Mouse (Mus musculus): Measurements from ENCODE around the gene Tmcc3. TPM values are rescaled to one million over a fixed set of nuclear protein-coding genes. Genes with fewer than 3 reads are reported as not detected.

The Tmcc3 gene
- polyA plus RNA-seq, 1 experiment from 2014 or later: 20.8 TPM

DNA sequence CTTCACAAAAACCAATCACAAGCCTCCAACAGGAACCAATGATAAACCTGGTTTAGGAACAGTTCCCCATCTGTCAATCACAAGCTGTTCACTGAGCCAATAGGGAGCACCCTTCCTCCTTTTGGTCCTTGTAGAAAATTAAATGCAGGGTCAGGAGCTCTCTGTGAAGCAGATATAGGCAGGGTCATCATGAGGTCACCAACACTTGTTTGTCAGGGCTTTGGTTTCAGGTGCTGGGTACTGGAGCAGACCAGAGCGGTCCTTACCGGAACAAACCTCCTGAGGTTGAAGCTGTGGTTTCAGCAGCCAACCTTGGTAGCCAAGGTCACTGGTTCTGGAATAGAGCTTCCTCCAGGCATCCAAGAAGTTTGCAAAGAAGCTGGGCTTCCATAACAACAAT lies 12.4 kb upstream of the Tmcc3 start:
- H3K4me1 ChIP-seq (replicated peaks; ENCODE audit: control insufficient read depth, insufficient read depth): no peaks in the 10 kb centered on the region
- H3K9ac ChIP-seq (ENCODE audit: low read length): no peak overlapping the region
- H3K27ac ChIP-seq (replicated peaks): no peak overlapping the region
- 88% methylated on average over 2 of the region's 2 CpGs for WGBS
- H3K9me3 ChIP-seq (ENCODE audit: control insufficient read depth, low read length): no peaks in the 10 kb centered on the region
- ATAC-seq (ENCODE audit: low FRiP score, low TSS enrichment) (no peak), DNase-seq (ENCODE audit: low spot score) (no peak)
- no peaks in the 10 kb centered on the region for H3K27me3 ChIP-seq (ENCODE audit: control insufficient read depth, insufficient read depth, low read length)
- TF ChIP-seq CTCF (IDR thresholded peaks at IDR 0.05; ENCODE audit: low read depth) (no peak), EP300 (optimal IDR thresholded peaks at IDR 0.05) (no peak)
- no peaks in the 10 kb centered on the region for H3K36me3 ChIP-seq (ENCODE audit: control insufficient read depth, insufficient read depth, low read length)
- H3K4me2 ChIP-seq (replicated peaks; ENCODE audit: low read depth): no peak overlapping the region
- no peak overlapping the region for H3K4me3 ChIP-seq (ENCODE audit: low read depth, low read length)

DNA sequence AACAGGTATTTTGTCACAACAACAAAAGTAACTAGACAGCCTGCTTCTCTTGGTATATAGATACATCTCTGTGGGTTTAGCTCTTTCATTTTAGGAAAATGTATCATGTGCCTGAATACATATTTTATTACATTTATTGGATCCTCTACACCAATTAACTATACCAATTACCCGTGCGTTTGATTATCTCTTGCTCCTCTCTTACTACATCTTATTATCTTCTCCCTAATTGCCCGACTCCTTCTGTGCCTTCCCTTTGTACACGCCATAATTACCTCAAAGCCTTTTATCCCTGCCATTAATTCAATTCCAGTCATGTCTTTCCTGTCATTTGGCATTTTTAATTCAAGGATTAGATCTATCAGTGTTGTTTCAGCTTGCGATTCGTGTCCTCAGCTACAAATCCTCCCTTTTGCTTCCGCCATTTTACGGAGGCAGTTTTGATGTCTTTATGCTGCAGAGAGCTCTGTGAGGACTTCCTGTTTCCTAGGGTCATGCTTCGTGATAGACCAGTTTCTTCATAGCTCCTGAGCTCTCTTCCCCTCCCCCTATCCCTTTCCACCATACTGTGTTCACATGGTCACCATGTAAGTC lies 7.6 kb upstream of the Tmcc3 start:
- Histone ChIP-seq H3K4me1 (replicated peaks; ENCODE audit: control insufficient read depth, insufficient read depth) (no peaks in the 10 kb centered on the region), H3K27ac (replicated peaks) (no peak overlapping the region), H3K27me3 (ENCODE audit: control insufficient read depth, insufficient read depth, low read length) (no peaks in the 10 kb centered on the region), H3K4me3 (ENCODE audit: low read depth, low read length) (no peak overlapping the region), H3K4me2 (replicated peaks; ENCODE audit: low read depth) (no peak overlapping the region), H3K9ac (ENCODE audit: low read length) (no peak overlapping the region), H3K9me3 (ENCODE audit: control insufficient read depth, low read length) (no peaks in the 10 kb centered on the region), H3K36me3 (ENCODE audit: control insufficient read depth, insufficient read depth, low read length) (no peaks in the 10 kb centered on the region)
- DNase-seq (ENCODE audit: low spot score) (no peak), ATAC-seq (ENCODE audit: low FRiP score, low TSS enrichment) (no peak)
- no peak for TF ChIP-seq CTCF (IDR thresholded peaks at IDR 0.05; ENCODE audit: low read depth)
- WGBS: 85% methylated on average over 9 of the region's 9 CpGs

DNA sequence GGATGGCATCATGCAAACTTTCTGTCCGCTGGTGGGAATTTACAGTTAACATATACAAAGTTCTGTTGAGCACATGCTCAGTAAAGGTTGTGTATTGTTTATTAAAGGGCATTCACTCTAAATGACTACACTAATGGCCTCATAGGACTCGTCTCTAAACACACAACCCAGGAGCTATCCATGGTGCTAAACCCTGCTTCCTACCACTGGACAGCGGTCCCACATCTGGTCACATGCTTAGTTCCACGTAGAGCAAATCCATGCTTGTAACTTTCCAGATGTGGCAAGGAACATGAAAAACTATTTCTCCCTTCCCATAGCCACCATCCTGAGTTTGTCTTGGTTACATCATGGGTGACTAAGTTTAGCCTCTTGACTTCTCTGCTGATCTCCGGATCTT lies 6.2 kb upstream of the Tmcc3 start:
- ATAC-seq (ENCODE audit: low FRiP score, low TSS enrichment) (no peak), DNase-seq (ENCODE audit: low spot score) (peak; percentile 35)
- 47% methylated on average over 5 of the region's 5 CpGs for WGBS
- Histone ChIP-seq H3K9ac (ENCODE audit: low read length) (no peak overlapping the region), H3K27me3 (ENCODE audit: control insufficient read depth, insufficient read depth, low read length) (no peaks in the 10 kb centered on the region), H3K9me3 (ENCODE audit: control insufficient read depth, low read length) (no peaks in the 10 kb centered on the region), H3K4me3 (ENCODE audit: low read depth, low read length) (no peak overlapping the region), H3K27ac (replicated peaks) (no peak overlapping the region), H3K4me1 (replicated peaks; ENCODE audit: control insufficient read depth, insufficient read depth) (no peaks in the 10 kb centered on the region), H3K4me2 (replicated peaks; ENCODE audit: low read depth) (no peak overlapping the region), H3K36me3 (ENCODE audit: control insufficient read depth, insufficient read depth, low read length) (no peaks in the 10 kb centered on the region)
- TF ChIP-seq EP300 (optimal IDR thresholded peaks at IDR 0.05) (no peak), CTCF (IDR thresholded peaks at IDR 0.05; ENCODE audit: low read depth) (no peak)

DNA sequence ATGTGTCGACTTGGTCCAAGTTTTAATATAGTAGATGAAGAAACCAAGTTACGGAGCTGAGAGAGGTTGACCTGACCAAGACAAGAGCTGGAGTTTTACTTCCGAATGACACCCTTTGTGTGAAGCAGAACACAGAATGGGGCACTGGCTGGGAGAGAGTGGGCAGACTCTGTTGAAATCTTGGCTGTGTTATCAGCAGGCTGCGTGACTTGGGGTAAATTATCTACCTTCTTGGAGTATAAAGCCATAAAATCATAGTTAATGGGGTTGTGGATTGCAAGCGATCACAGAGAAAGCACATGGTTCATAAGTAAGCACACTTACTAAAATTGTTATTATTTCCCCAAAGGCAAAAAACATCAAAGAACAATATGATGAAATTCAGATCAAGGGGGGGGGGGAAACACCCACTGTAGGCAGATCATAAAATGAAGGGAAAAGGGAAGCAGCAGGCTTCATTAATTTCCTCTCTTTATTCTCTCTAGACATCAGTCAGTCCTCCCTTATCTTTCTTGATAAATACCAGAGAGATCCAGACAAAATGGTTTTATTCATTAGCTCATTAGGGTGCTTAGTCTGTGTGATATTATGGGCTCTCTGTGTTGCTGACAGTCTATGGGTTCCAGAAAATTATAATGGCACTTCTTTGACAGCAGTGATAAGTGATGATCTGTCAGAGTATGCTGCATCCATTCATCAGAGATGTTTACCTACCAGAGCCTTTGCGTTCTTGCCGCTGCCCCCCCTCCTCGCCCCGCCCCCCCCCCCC lies 1.1 kb upstream of the Tmcc3 start:
- no peak overlapping the region for H3K4me2 ChIP-seq (replicated peaks; ENCODE audit: low read depth)
- no peak for TF ChIP-seq CTCF (IDR thresholded peaks at IDR 0.05; ENCODE audit: low read depth)
- no peak for TF ChIP-seq EP300 (optimal IDR thresholded peaks at IDR 0.05)
- no peaks in the 10 kb centered on the region for H3K4me1 ChIP-seq (replicated peaks; ENCODE audit: control insufficient read depth, insufficient read depth)
- H3K9ac ChIP-seq (ENCODE audit: low read length): no peak overlapping the region
- no peak overlapping the region for H3K27ac ChIP-seq (replicated peaks)
- no peak for ATAC-seq (ENCODE audit: low FRiP score, low TSS enrichment)
- H3K4me3 ChIP-seq (ENCODE audit: low read depth, low read length): no peak overlapping the region
- H3K9me3 ChIP-seq (ENCODE audit: control insufficient read depth, low read length): no peaks in the 10 kb centered on the region
- H3K36me3 ChIP-seq (ENCODE audit: control insufficient read depth, insufficient read depth, low read length): no peaks in the 10 kb centered on the region
- WGBS: 53% methylated on average over 7 of the region's 9 CpGs
- H3K27me3 ChIP-seq (ENCODE audit: control insufficient read depth, insufficient read depth, low read length): no peaks in the 10 kb centered on the region
- DNase-seq (ENCODE audit: low spot score): no peak

DNA sequence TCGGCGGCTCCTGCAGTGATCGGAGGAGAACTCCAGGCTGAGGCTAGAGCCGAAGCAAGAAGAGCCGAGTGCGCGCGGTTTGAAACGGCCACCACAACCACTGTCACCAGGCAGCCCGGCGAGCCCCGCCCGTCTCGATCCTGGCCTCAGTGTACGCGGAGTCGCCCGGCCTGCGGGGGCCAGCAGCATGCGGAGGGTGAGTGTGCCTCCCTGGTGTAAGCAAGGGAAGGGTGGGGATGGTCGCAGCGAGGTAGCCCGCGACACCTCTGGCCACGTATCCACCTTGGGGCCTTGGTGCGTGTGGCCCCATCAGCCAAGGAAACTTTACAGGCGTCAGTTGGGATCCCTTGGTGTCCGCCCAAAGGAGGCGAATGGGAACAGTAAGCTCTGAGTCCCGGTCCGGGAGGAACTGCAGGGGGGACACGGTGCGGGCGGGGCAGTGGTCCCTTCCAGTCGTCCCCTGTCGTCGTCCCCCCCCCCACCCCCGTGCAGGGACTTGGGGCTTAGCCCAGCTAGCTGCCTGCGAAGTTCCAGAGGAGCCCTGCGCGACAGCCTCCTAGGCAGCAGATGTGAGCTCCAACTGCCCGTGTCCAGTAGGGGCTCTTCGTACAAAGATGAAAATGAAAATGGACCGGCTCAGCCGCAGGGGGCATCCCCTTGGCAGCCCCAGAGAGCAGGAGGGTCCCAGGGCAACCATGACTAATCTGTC lies 412 bp downstream of the Tmcc3 start:
- H3K27me3 ChIP-seq (ENCODE audit: control insufficient read depth, insufficient read depth, low read length): no peaks in the 10 kb centered on the region
- H3K4me1 ChIP-seq (replicated peaks; ENCODE audit: control insufficient read depth, insufficient read depth): no peaks in the 10 kb centered on the region
- DNase-seq (ENCODE audit: low spot score) (no peak), ATAC-seq (ENCODE audit: low FRiP score, low TSS enrichment) (peak; percentile 38)
- peak overlapping the region; percentile 53 for H3K9ac ChIP-seq (ENCODE audit: low read length)
- H3K9me3 ChIP-seq (ENCODE audit: control insufficient read depth, low read length): no peaks in the 10 kb centered on the region
- no peak for TF ChIP-seq EP300 (optimal IDR thresholded peaks at IDR 0.05)
- no peak for TF ChIP-seq CTCF (IDR thresholded peaks at IDR 0.05; ENCODE audit: low read depth)
- 1% methylated on average over 42 of the region's 45 CpGs for WGBS
- H3K4me2 ChIP-seq (replicated peaks; ENCODE audit: low read depth): peak overlapping the region; percentile 92
- no peaks in the 10 kb centered on the region for H3K36me3 ChIP-seq (ENCODE audit: control insufficient read depth, insufficient read depth, low read length)
- H3K4me3 ChIP-seq (ENCODE audit: low read depth, low read length): peak overlapping the region; percentile 51
- H3K27ac ChIP-seq (replicated peaks): no peak overlapping the region

DNA sequence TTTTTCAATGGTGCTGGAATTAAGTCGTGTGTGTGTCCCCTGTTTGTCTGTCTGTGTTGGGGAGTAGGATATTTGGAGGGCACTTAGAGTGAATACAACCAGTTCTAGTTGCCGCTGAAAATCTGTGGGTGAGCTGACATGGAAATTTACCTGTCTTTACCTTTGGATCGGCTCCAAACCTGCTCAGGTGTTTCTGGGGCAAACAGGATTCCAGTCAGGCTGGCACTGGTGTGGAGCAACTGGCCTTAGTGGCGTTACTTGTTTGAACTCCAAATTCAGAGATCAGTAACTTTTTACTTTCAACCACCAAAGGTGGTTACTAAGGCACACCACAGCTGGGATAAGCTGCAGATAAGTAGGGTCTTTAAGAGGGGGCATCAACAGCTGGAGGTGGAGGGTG lies 1.4 kb downstream of the Tmcc3 start:
- Histone ChIP-seq H3K4me3 (ENCODE audit: low read depth, low read length) (no peak overlapping the region), H3K9ac (ENCODE audit: low read length) (no peak overlapping the region), H3K27me3 (ENCODE audit: control insufficient read depth, insufficient read depth, low read length) (no peaks in the 10 kb centered on the region), H3K27ac (replicated peaks) (no peak overlapping the region), H3K4me2 (replicated peaks; ENCODE audit: low read depth) (no peak overlapping the region), H3K9me3 (ENCODE audit: control insufficient read depth, low read length) (no peaks in the 10 kb centered on the region), H3K4me1 (replicated peaks; ENCODE audit: control insufficient read depth, insufficient read depth) (no peaks in the 10 kb centered on the region), H3K36me3 (ENCODE audit: control insufficient read depth, insufficient read depth, low read length) (no peaks in the 10 kb centered on the region)
- no peak for ATAC-seq (ENCODE audit: low FRiP score, low TSS enrichment)
- WGBS: 58% methylated on average over 4 of the region's 4 CpGs
- no peak for DNase-seq (ENCODE audit: low spot score)
- TF ChIP-seq EP300 (optimal IDR thresholded peaks at IDR 0.05) (no peak), CTCF (IDR thresholded peaks at IDR 0.05; ENCODE audit: low read depth) (no peak)

Measured in stomach, postnatal 0 days (tissue).